Mouse (Mus musculus) E14TG2a.4 (cell line): ENCODE data around the gene Uchl4.

Source experiments
- H3K27me3 ChIP-seq: 2 replicates; pipeline ENCODE4 v1.6.1; 2014; ENCODE audit warnings: low read length, control low read depth; ENCODE audit not compliant: insufficient read depth
- H3K36me3 ChIP-seq: 2 replicates; pipeline ENCODE4 v1.6.1; 2014; ENCODE audit warnings: low read length, control low read depth; ENCODE audit not compliant: insufficient read depth
- H3K4me1 ChIP-seq: replicated peaks from 2 replicates; pipeline ENCODE4 v1.6.1; 2014; ENCODE audit warnings: low read depth, low read length, control low read depth
- H3K4me3 ChIP-seq: replicated peaks from 2 replicates; pipeline ENCODE4 v1.5.1; 2014; ENCODE audit warnings: mild to moderate bottlenecking, low read length
- H3K9me3 ChIP-seq: 2 replicates; pipeline ENCODE4 v1.6.1; 2014; ENCODE audit warnings: low read length, control low read depth
- CTCF ChIP-seq: conservative IDR thresholded peaks from 2 replicates; pipeline ENCODE4 v1.5.1; 2014; ENCODE audit warnings: low read length
- NANOG ChIP-seq: IDR thresholded peaks from 2 replicates; pipeline ENCODE4 v1.6.1; 2014; ENCODE audit warnings: borderline replicate concordance, low read length, mixed read lengths
- POU5F1 ChIP-seq: IDR thresholded peaks from 2 replicates; pipeline ENCODE4 v1.6.1; 2014; ENCODE audit warnings: low read length, borderline replicate concordance

The Uchl4 gene

DNA sequence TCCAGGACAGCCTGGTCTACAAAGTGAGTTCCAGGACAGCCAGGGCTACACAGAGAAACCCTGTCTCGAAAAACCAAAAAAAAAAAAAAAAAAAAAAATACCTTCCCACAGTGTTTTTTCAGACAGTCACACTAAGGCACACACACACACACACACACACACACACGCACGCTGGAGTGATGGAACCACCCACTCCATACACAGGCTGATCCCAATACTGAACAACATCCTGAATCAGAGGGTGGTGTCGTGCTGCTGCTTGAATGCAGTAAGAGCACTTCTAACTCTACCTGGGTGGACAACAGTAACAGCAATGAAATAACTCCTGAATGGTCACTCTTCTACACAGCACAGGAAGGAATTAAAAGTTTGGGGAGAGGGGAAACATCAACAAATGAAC is 13.5 kb upstream of the Uchl4 start:
- H3K27me3 ChIP-seq, result no peaks in the 10 kb centered on the region
- H3K4me1 ChIP-seq, result peaks cover 98% of the 10 kb centered on the region
- no peak for TF ChIP-seq CTCF
- no peak for TF ChIP-seq NANOG
- TF ChIP-seq POU5F1, result no peak
- peaks cover 60% of the 10 kb centered on the region for H3K36me3 ChIP-seq
- H3K9me3 ChIP-seq, result no peaks in the 10 kb centered on the region
- H3K4me3 ChIP-seq, result no peak overlapping the region

DNA sequence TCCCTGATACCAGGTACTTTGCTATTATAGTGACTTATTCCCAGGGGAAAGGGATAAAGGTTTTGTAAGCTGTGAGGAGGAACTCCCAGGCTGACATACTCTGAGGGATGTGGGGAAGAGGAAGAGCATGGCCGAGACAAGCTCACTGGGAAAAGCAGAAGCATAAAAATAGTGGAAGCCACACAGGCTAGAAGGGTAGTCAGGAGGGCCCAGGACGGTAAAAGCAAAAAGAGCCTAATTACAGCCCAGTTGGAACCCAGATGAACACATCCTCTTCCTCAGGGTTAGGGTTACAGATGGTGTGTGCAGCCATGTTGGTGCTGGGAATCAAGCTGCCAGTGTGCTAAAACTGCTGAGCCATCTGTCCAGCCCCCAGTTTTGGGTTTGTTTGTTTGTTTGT is 12.9 kb upstream of the Uchl4 start:
- TF ChIP-seq NANOG (no peak), CTCF (no peak), POU5F1 (no peak)
- Histone ChIP-seq H3K4me3 (no peak overlapping the region), H3K9me3 (no peaks in the 10 kb centered on the region), H3K36me3 (peaks cover 57% of the 10 kb centered on the region), H3K27me3 (no peaks in the 10 kb centered on the region), H3K4me1 (peaks cover 98% of the 10 kb centered on the region)

DNA sequence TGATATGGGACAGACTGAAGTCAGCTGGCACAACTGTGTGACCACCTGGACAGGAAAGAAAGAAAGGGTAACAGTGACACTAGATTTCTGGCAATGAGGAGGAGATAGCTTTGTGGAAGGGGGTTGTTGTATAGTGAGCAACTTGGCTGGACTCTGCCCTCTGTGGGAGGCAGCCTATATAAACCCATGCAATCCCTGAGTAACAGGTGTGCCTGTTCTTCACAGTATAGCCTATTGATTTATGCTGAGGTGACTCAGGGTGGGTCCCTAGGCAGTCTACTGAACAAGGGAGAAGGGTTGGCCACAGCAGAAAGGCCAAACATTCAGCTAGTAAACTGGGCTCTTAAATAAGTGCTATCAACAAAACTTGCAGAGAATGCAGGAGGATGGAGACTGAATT is 9.2 kb upstream of the Uchl4 start:
- no peaks in the 10 kb centered on the region for H3K9me3 ChIP-seq
- H3K36me3 ChIP-seq, result peaks cover 67% of the 10 kb centered on the region
- H3K4me3 ChIP-seq, result no peak overlapping the region
- peaks cover 95% of the 10 kb centered on the region for H3K4me1 ChIP-seq
- TF ChIP-seq POU5F1 (no peak), NANOG (no peak), CTCF (no peak)
- H3K27me3 ChIP-seq, result no peaks in the 10 kb centered on the region

DNA sequence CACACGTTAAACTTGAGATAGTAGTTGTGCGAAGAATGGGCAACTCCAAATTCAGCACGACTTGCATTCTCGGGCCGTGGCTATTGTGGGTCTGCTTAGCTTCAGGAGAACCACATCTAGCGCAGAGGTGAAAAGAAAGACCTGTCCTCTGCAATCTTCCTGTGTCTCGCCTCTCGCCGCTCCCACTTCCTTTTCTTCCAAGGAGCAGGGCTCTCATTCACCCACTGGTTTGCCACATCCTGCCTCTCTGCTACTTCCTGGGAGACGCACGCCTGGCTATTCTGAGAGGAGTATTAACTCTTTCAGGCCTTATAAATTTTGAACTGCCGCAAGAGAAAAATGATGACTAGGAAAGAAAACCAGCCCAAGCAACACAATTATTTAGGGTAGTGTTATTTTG is 7.3 kb upstream of the Uchl4 start:
- TF ChIP-seq NANOG, result no peak
- no peak for TF ChIP-seq POU5F1
- no peak for TF ChIP-seq CTCF
- Histone ChIP-seq H3K27me3 (no peaks in the 10 kb centered on the region), H3K9me3 (no peaks in the 10 kb centered on the region), H3K4me1 (peaks cover 95% of the 10 kb centered on the region), H3K4me3 (no peak overlapping the region), H3K36me3 (peaks cover 69% of the 10 kb centered on the region)

DNA sequence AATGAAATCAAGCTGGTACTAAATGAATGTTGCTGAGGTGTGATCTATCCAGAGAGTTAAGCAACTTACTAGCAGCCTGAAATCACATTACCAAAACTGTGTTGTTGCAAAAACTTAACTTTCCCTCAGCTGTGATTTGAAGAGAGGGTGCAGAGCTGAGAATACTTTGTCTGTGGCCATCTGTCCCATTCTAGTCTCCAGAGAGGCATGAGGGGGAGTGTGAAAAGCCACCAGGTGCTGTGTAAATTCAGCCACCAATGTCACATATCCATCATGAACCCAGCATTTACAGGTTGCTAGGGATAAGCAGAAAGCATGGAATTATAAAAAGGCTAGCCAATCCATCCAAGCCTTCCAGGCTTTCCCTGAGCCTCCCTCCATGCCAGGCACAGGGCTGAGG is 6.0 kb upstream of the Uchl4 start:
- Histone ChIP-seq H3K36me3 (peaks cover 64% of the 10 kb centered on the region), H3K4me3 (no peak overlapping the region), H3K27me3 (no peaks in the 10 kb centered on the region), H3K9me3 (no peaks in the 10 kb centered on the region), H3K4me1 (peaks cover 93% of the 10 kb centered on the region)
- no peak for TF ChIP-seq POU5F1
- no peak for TF ChIP-seq NANOG
- TF ChIP-seq CTCF, result no peak

DNA sequence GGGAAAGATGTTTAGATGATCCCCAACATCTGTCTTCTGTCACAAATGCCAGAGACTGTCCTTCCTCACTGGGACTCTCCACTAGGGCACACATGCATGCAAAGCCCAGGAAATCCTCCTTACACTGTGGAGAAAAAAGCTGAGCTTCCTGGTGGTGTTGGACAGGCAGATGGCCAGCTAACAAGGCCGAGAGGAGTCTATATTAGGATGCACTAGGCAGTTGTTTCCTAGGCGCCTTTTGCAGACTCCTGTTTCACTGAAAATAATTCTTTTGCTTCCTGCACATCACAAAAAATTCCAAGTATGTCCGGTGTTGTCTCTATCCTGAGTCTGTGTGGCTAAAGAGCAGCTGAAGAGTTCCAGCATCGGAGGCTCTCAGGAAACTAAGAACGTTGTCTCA is 3.8 kb upstream of the Uchl4 start:
- Histone ChIP-seq H3K4me1 (peaks cover 80% of the 10 kb centered on the region), H3K36me3 (peaks cover 68% of the 10 kb centered on the region), H3K27me3 (no peaks in the 10 kb centered on the region), H3K4me3 (no peak overlapping the region), H3K9me3 (no peaks in the 10 kb centered on the region)
- TF ChIP-seq NANOG (no peak), CTCF (no peak), POU5F1 (no peak)

DNA sequence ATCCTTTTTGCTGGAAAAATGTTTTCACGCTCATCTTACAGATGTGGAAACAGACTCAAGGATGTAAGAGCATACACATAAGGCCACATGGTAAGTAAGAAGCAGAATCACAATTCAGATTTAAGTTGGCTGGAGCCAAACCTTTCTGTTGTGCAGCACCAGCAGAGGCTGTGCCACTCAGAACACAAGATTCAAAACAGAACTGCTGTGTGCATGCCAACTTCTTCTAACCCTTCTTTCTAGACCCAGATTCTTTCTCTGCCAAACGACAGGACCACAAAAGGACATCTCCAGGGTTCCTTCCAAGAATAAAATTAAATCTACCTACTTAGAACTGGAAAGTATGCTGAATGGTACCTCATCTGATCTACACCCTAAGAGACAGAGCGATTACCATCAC is 3.3 kb upstream of the Uchl4 start:
- TF ChIP-seq POU5F1 (no peak), CTCF (no peak), NANOG (no peak)
- Histone ChIP-seq H3K36me3 (peaks cover 67% of the 10 kb centered on the region), H3K27me3 (no peaks in the 10 kb centered on the region), H3K4me1 (peaks cover 75% of the 10 kb centered on the region), H3K9me3 (no peaks in the 10 kb centered on the region), H3K4me3 (no peak overlapping the region)

DNA sequence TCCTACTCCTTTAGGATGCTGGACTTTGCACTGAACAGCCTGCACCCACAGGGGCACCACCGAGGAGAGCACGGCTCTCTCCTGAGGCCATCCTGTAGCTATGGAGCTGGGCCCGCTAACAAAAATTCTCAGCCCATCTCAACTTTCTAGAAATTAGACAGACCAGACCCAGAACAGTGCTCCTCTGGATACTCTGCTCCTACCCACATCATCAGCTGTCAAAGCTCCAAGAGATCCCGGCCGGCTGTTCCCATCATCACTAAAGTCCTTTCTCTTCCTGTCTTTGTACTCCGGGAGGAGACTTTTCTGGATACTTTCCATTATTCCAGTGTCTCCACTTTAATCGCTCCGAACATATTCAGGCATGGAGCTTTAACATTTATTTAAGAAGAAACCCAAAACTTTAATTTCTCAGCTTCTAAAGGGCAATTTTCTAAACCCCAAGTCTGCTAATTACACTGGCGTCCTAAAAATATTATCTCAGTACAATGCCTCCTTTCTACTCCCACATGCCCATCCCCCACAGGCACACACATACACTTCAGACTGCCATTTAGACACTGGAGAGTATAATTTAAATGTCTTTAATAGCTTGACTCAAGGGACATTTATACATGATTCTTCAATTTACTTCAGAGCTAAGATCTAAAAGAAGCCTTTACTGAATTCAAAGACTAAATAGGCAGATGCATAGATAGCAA is 2.6 kb upstream of the Uchl4 start:
- no peak for TF ChIP-seq NANOG
- no peak for TF ChIP-seq CTCF
- TF ChIP-seq POU5F1, result no peak
- H3K9me3 ChIP-seq, result no peaks in the 10 kb centered on the region
- no peak overlapping the region for H3K4me3 ChIP-seq
- H3K36me3 ChIP-seq, result peaks cover 66% of the 10 kb centered on the region
- H3K4me1 ChIP-seq, result peaks cover 68% of the 10 kb centered on the region
- H3K27me3 ChIP-seq, result no peaks in the 10 kb centered on the region

DNA sequence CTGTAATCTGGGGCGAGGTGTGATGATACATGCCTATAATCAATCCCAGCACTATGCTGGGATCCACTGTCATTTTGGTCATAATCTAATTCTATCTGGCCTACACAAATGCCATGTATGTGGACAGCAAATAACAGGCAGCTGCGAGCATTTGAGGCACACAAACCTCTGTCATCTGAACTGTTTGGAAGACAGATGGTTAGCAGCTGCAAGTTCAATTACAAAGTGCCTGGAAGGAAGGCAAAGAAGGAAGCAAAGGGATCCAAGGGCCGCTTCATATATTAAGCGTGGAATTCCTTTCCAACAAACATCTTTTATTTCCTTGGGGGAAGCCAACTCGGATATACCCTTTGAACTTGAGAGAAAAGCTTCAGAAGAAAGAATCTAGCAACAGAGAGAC is 1.3 kb upstream of the Uchl4 start:
- no peak overlapping the region for H3K4me3 ChIP-seq
- H3K9me3 ChIP-seq, result no peaks in the 10 kb centered on the region
- H3K36me3 ChIP-seq, result peaks cover 66% of the 10 kb centered on the region
- TF ChIP-seq POU5F1, result no peak
- TF ChIP-seq NANOG, result no peak
- TF ChIP-seq CTCF, result no peak
- no peaks in the 10 kb centered on the region for H3K27me3 ChIP-seq
- peaks cover 57% of the 10 kb centered on the region for H3K4me1 ChIP-seq
